Mouse (Mus musculus): ENCODE results near the gene Sobp.

GRCm38 (mm10) chr10:43099229-43099628 lies 75.1 kb downstream of the Sobp start:
- TF ChIP-seq EP300 (IDR thresholded peaks at IDR 0.05; ENCODE audit: insufficient read depth, low read depth, low read length) (no peak), CTCF (IDR thresholded peaks at IDR 0.05; ENCODE audit: low read depth, low read length) (no peak), POLR2A (IDR thresholded peaks at IDR 0.05; ENCODE audit: insufficient read depth, low read length) (no peak)
